Mouse (Mus musculus) hindbrain, embryonic 10.5 days (tissue): ENCODE data around the gene Cdyl. TPM values are rescaled to one million over a fixed set of nuclear protein-coding genes. Genes with fewer than 3 reads are reported as not detected.

Source experiments
- DNase-seq: peaks from one replicate; pipeline ENCODE4 v3.0.0-alpha.2; 2017; ENCODE audit warnings: low spot score
- H3K27ac ChIP-seq: fragments of 300-500 bp; sonication (generic); 2 replicates; pipeline ENCODE4 v1.5.1; 2016; ENCODE audit warnings: mild to moderate bottlenecking, moderate library complexity
- H3K27me3 ChIP-seq: fragments of 300-500 bp; sonication (generic); 2 replicates; pipeline ENCODE4 v1.6.1; 2016; ENCODE audit warnings: mild to moderate bottlenecking; ENCODE audit not compliant: poor library complexity, insufficient read depth, severe bottlenecking
- H3K36me3 ChIP-seq: fragments of 300-500 bp; sonication (generic); 2 replicates; pipeline ENCODE4 v1.6.1; 2016; ENCODE audit warnings: mild to moderate bottlenecking, moderate library complexity
- H3K4me1 ChIP-seq: fragments of 300-500 bp; sonication (generic); replicated peaks from 2 replicates; pipeline ENCODE4 v1.6.1; 2016; ENCODE audit warnings: mild to moderate bottlenecking
- H3K4me3 ChIP-seq: fragments of 300-500 bp; sonication (generic); 2 replicates; pipeline ENCODE4 v1.5.1; 2016; ENCODE audit warnings: mild to moderate bottlenecking, moderate library complexity
- H3K9me3 ChIP-seq: fragments of 300-500 bp; sonication (generic); 2 replicates; pipeline ENCODE4 v1.6.1; 2016; ENCODE audit warnings: mild to moderate bottlenecking, moderate library complexity
- WGBS: fragments of 180-500 bp; shearing (Covaris S2); methylation state at CpG from one replicate; pipeline ENCODE4 v1.1.7; 2016; 5-methylcytosine and 5-hydroxymethylcytosine counted together
- polyA plus RNA-seq: library from polyadenylated mRNA; unstranded; fragments of >200 nt; fragmentation: Nextera tagmentation; extraction: Ambion mirVana; gene quantifications from 2 replicates; pipeline ENCODE4 v1.2.1, GENCODE M21; 2016

Cdyl gene
- polyA plus RNA-seq, 1 experiment from 2014 or later, result 11.4 TPM

- no peak for DNase-seq
- Histone ChIP-seq H3K9me3 (no peaks in the 10 kb centered on the region), H3K4me3 (no peak overlapping the region), H3K36me3 (no peaks in the 10 kb centered on the region), H3K27ac (no peak overlapping the region), H3K27me3 (no peaks in the 10 kb centered on the region), H3K4me1 (peaks cover 9% of the 10 kb centered on the region; the same call in 1 of the 2 replicates)
- 79% methylated on average over 3 of the region's 3 CpGs for WGBS
These were observed 121.1 kb downstream of the Cdyl start for GRCm38 (mm10) chr13:35780714-35781113.

GRCm38 (mm10) chr13:35781755-35782154, 122.1 kb downstream of the Cdyl start:
- no peak overlapping the region for H3K4me3 ChIP-seq
- no peaks in the 10 kb centered on the region for H3K36me3 ChIP-seq
- 93% methylated on average over 3 of the region's 3 CpGs for WGBS
- H3K9me3 ChIP-seq, result no peaks in the 10 kb centered on the region
- no peaks in the 10 kb centered on the region for H3K27me3 ChIP-seq
- H3K4me1 ChIP-seq, result peaks cover 9% of the 10 kb centered on the region; the same call in 1 of the 2 replicates
- DNase-seq, result no peak
- no peak overlapping the region for H3K27ac ChIP-seq

GRCm38 (mm10) chr13:35782949-35783348, 123.3 kb downstream of the Cdyl start:
- DNase-seq, result peak; percentile 28
- Histone ChIP-seq H3K9me3 (no peaks in the 10 kb centered on the region), H3K4me3 (no peak overlapping the region), H3K4me1 (peaks cover 5% of the 10 kb centered on the region; the same call in 1 of the 2 replicates), H3K36me3 (no peaks in the 10 kb centered on the region), H3K27me3 (no peaks in the 10 kb centered on the region), H3K27ac (no peak overlapping the region)
- 84% methylated on average over 2 of the region's 2 CpGs for WGBS

- Histone ChIP-seq H3K36me3 (no peaks in the 10 kb centered on the region), H3K27ac (no peak overlapping the region), H3K27me3 (no peaks in the 10 kb centered on the region), H3K9me3 (no peaks in the 10 kb centered on the region), H3K4me1 (peaks cover 5% of the 10 kb centered on the region; the same call in 1 of the 2 replicates), H3K4me3 (no peak overlapping the region)
- DNase-seq, result no peak
- 90% methylated on average over 6 of the region's 6 CpGs for WGBS
These were observed 123.9 kb downstream of the Cdyl start for GRCm38 (mm10) chr13:35783576-35783975.

- Histone ChIP-seq H3K9me3 (no peaks in the 10 kb centered on the region), H3K36me3 (no peaks in the 10 kb centered on the region), H3K4me3 (no peak overlapping the region), H3K27me3 (no peaks in the 10 kb centered on the region), H3K4me1 (peaks cover 10% of the 10 kb centered on the region; the same call in 1 of the 2 replicates), H3K27ac (no peak overlapping the region)
- 92% methylated on average over 4 of the region's 4 CpGs for WGBS
- no peak for DNase-seq
These were observed 124.6 kb downstream of the Cdyl start for GRCm38 (mm10) chr13:35784281-35784680.

- Histone ChIP-seq H3K36me3 (no peaks in the 10 kb centered on the region), H3K4me3 (no peak overlapping the region), H3K9me3 (no peaks in the 10 kb centered on the region), H3K27me3 (no peaks in the 10 kb centered on the region), H3K27ac (no peak overlapping the region), H3K4me1 (peaks cover 19% of the 10 kb centered on the region)
- no peak for DNase-seq
- WGBS, result 82% methylated on average over 5 of the region's 5 CpGs
These were observed 125.8 kb downstream of the Cdyl start for GRCm38 (mm10) chr13:35785330-35785939.

- no peak for DNase-seq
- Histone ChIP-seq H3K36me3 (no peaks in the 10 kb centered on the region), H3K27ac (no peak overlapping the region), H3K9me3 (no peaks in the 10 kb centered on the region), H3K4me3 (no peak overlapping the region), H3K27me3 (no peaks in the 10 kb centered on the region), H3K4me1 (peaks cover 27% of the 10 kb centered on the region)
- WGBS, result 91% methylated on average over 6 of the region's 6 CpGs
These were observed 127.2 kb downstream of the Cdyl start for GRCm38 (mm10) chr13:35786726-35787399.

- no peaks in the 10 kb centered on the region for H3K36me3 ChIP-seq
- WGBS, result 88% methylated on average over 4 of the region's 4 CpGs
- H3K9me3 ChIP-seq, result no peaks in the 10 kb centered on the region
- H3K27ac ChIP-seq, result no peak overlapping the region
- peaks cover 30% of the 10 kb centered on the region for H3K4me1 ChIP-seq
- H3K4me3 ChIP-seq, result no peak overlapping the region
- no peak for DNase-seq
- H3K27me3 ChIP-seq, result no peaks in the 10 kb centered on the region
These were observed 129.9 kb downstream of the Cdyl start for GRCm38 (mm10) chr13:35789577-35789976.

GRCm38 (mm10) chr13:35790431-35790830, 130.8 kb downstream of the Cdyl start:
- 64% methylated on average over 4 of the region's 4 CpGs for WGBS
- no peaks in the 10 kb centered on the region for H3K9me3 ChIP-seq
- H3K27ac ChIP-seq, result no peak overlapping the region
- H3K4me3 ChIP-seq, result no peak overlapping the region
- no peak for DNase-seq
- peaks cover 31% of the 10 kb centered on the region for H3K4me1 ChIP-seq
- no peaks in the 10 kb centered on the region for H3K27me3 ChIP-seq
- H3K36me3 ChIP-seq, result no peaks in the 10 kb centered on the region

- 79% methylated on average over 7 of the region's 7 CpGs for WGBS
- Histone ChIP-seq H3K27ac (no peak overlapping the region), H3K27me3 (no peaks in the 10 kb centered on the region)
These were observed 134.7 kb downstream of the Cdyl start for GRCm38 (mm10) chr13:35794309-35794708.

GRCm38 (mm10) chr13:35794774-35795173, 135.1 kb downstream of the Cdyl start:
- H3K9me3 ChIP-seq, result no peaks in the 10 kb centered on the region
- 82% methylated on average over 4 of the region's 4 CpGs for WGBS

More at GRCm38 (mm10) chr13:35794309-35794708, 134.7 kb downstream of the Cdyl start:
- H3K9me3 ChIP-seq, result no peaks in the 10 kb centered on the region
- H3K4me3 ChIP-seq, result no peak overlapping the region
- no peak for DNase-seq
- H3K4me1 ChIP-seq, result peaks cover 32% of the 10 kb centered on the region
- H3K36me3 ChIP-seq, result no peaks in the 10 kb centered on the region

GRCm38 (mm10) chr13:35795887-35796286, 136.3 kb downstream of the Cdyl start:
- no peak for DNase-seq
- no peaks in the 10 kb centered on the region for H3K36me3 ChIP-seq
- no peak overlapping the region for H3K27ac ChIP-seq
- WGBS, result 78% methylated on average over 2 of the region's 2 CpGs
- H3K4me3 ChIP-seq, result no peak overlapping the region
- no peaks in the 10 kb centered on the region for H3K27me3 ChIP-seq
- peaks cover 19% of the 10 kb centered on the region for H3K4me1 ChIP-seq
- H3K9me3 ChIP-seq, result no peaks in the 10 kb centered on the region

More at GRCm38 (mm10) chr13:35794774-35795173, 135.1 kb downstream of the Cdyl start:
- H3K36me3 ChIP-seq, result no peaks in the 10 kb centered on the region
- H3K4me3 ChIP-seq, result no peak overlapping the region
- no peaks in the 10 kb centered on the region for H3K27me3 ChIP-seq
- no peak overlapping the region for H3K27ac ChIP-seq
- H3K4me1 ChIP-seq, result peaks cover 29% of the 10 kb centered on the region
- DNase-seq, result no peak

GRCm38 (mm10) chr13:35796352-35796751, 136.7 kb downstream of the Cdyl start:
- H3K4me3 ChIP-seq, result no peak overlapping the region
- H3K36me3 ChIP-seq, result no peaks in the 10 kb centered on the region
- no peak for DNase-seq
- no peaks in the 10 kb centered on the region for H3K9me3 ChIP-seq
- H3K27ac ChIP-seq, result no peak overlapping the region
- peaks cover 18% of the 10 kb centered on the region for H3K4me1 ChIP-seq
- no peaks in the 10 kb centered on the region for H3K27me3 ChIP-seq
- WGBS, result 61% methylated on average over 4 of the region's 4 CpGs
